Mouse (Mus musculus) thymus, postnatal 25 days (tissue): ENCODE data around the gene Fndc10.
"Not testable (repeated sequence)": the region's sequence is repeated elsewhere in the genome, so short reads cannot be mapped to it uniquely, and the experiment has no call there.

Experiments used
- DNase-seq: peaks from one replicate; pipeline ENCODE4 v3.0.0; 2022

Gene Fndc10

DNA sequence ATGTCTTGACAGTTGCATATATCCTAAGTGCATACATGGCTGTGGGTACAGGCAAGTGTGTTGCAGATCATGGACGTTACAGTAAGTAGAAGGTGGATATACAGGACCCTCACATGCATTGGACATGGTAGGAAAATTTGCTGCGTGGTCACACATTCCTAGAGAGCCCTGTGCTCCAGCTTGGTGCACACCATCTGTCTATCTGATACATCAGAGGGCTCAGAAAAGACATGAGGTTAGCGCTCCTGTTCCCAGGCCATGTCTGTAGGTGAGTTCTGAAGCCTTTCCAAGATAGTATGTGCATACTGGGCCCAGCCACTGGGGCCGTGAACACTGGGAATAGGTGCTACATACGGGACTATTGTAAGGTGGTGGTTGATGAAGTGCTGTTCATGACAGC lies 42.3 kb downstream of the Fndc10 start:
- DNase-seq = no peak

DNA sequence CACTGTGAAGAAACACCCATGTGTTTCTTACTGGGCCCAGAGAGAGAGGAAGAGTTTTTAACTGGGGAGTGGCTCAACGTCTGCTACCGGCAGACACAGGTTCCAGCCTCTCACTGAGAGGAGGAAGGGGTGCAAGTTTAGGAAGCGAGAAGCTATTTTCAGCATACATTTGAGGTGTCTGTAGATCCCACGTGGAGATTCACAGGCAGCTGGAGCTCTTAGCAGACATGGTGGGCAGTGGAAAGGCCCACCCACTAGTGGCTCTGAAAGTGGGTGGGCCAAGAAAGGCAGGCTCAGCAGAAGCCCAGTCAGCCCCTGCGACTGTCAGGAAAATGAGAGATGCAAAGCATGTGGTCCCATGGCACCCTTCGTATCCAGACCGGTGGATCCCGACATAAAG lies 44.1 kb downstream of the Fndc10 start:
- no peak for DNase-seq

DNA sequence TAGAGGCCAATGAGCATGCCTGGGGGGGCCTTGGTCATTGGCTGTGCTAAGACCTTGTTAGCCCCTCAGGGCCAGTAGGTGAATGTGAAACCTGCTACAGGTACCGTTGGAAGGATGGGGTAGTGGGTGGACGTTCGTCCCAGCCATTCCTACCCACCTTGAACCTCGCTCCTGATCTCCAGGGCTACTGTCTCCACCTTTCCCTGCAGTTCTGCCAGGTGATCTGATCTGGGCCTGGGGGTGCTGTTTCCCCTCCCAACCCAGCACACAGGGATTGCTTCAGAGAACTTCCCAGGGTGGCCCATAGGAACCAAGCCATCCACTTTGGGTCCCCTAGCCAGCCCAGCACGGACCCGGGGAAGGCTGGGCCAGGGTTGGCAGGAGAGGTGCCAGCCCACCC lies 45.0 kb downstream of the Fndc10 start:
- no peak for DNase-seq

DNA sequence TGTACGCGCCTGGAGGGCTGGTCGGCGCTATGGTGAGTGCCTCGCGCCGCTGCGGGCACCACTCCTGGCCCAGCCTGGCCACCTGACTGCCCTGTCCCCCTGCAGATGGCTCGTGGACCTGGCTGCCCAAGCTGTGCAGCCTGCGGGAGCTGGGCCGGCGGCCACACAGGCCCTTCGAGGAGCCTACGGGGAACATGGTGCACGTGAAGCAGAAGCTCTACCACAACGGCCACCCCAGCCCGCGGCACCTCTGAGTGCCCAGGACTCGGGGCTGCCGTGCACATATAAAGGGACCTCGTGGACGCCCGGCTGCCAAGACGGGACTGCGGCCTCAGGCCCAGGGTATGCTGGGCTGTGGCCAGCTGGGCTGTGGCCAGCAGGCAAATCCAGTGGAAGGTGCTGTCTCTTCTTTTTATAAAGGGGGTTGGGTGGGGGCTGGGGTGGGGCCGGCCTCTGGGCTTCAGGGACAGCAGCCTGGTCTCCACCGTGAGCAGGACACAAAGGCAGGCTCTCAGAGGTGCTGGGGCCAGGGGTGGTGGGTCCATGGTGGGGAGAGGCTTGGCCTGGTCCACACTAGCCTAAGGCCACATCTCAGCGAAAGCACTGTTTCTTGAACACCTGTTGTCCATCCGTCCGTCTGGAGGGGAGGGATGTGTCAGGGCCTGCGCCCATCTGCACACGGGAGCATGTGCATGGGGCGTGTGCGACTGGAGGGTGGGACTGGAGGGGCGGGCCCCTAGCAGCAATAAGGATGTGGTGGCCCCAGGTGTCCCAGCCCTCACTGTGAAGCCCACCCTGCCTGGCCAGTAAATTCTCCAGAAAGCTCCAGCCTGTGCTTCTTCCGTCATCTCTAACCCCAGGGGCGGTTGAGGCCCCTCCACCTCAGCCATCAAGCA lies 45.8 kb downstream of the Fndc10 start:
- DNase-seq = no peak

DNA sequence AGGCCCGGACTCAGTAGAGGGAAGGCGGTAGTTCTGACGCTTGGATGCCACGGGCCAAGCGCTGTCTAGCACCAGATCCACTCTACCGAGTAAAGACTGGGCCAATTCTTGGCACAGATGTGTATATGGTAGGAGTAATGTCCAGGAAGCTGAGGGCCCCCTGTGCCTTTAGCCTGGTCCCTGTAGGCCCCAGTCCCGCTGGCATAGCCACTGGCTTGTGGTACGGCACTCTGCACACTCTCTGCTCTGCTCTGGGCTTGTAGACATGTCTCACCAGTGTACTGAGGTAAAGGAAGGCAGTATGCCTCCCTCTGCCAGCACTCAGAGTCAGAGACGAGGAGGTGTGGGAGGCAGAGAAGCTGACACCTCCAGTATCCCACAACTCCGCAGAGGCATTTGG lies 46.5 kb downstream of the Fndc10 start:
- DNase-seq = not testable (repeated sequence)

DNA sequence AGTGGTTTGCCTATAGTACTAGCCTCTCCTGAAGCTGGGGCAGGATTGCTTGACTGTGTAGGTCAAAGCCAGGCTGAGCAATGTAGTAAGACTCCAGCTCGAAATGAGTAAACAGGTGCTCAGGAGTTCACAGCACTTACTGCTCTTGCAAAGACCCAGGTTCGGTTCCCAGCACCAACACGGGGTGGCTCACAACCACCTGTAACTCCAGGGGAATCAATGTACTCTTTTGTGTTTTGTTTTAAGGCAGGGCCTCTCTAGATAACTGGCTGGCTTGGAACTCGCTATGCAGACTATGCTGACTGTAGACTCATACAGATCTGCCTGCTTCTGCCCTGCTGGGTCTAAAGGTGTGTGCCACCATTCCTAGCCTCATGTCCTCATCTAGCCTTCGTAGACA lies 48.5 kb downstream of the Fndc10 start:
- no peak for DNase-seq

DNA sequence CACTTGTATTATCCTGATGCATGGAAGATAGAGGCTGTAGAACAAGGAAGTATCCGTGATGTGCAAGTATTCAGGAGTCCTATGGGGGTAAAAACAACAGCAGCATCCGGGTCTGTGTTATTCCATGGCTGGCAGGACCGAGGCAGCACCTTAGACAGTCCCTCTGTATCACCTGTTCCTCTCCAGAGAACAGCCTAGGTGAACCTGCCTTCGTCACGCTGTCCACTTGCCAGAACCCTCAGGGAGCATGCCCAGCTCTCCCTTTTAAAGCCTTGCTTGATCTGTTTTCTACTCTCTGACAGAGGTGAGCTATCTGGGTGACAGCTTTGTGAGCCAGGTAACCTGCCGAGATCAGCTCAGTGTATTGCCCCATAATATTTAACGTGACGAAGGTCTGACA lies 50.3 kb downstream of the Fndc10 start:
- no peak for DNase-seq

DNA sequence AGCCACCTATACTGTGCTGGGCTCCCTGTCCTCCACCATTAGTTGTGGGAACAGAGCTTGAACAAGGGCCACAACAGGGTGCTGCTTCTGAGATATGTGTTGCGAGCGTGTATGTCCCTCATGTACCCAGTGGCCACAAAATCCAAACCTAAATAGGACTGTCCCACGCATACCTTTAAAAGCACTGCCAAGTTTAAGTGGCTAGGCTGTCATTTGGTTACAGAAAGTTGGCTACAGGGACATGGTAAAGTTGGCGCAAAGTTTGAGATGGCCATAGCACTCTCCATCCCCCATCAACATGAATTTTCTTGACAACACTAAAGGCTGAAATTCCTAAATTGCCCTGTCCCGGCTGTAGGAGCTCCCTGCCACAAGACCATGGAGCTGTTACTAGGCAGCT lies 51.0 kb downstream of the Fndc10 start:
- no peak for DNase-seq
